Mouse (Mus musculus): ENCODE data around the gene Glrp1. TPM values are rescaled to one million over a fixed set of nuclear protein-coding genes. Genes with fewer than 3 reads are reported as not detected.
A peak's percentile ranks its signal among the peaks of the same experiment; 100 is the strongest.

Gene Glrp1
- polyA plus RNA-seq, 1 experiment from 2014 or later, result not detected

- ATAC-seq (peak; percentile 57), DNase-seq (ENCODE audit: low read depth, low spot score) (peak; percentile 56)
- no peak for TF ChIP-seq CTCF (IDR thresholded peaks at IDR 0.05)
- H3K27me3 ChIP-seq, result no peaks in the 10 kb centered on the region
- ChIA-PET CTCF (no interaction called here), POLR2A (interaction anchor here (0.8 kb wide), 1 partner anchor 59 kb away, joined by 7 read pairs; no protein-coding TSS in a partner anchor)
- in situ Hi-C loops (cut with MboI; ENCODE audit: low pct_unique_long_range_greater_than_20kb), result no loop called here
Observed at GRCm38 (mm10) chr1:88534091-88534490, 24.2 kb upstream of the Glrp1 start.

GRCm38 (mm10) chr1:88526161-88526560 is 16.3 kb upstream of the Glrp1 start:
- peak; percentile 51 for ATAC-seq
- CTCF ChIA-PET, result interaction anchor here (1.0 to 1.8 kb wide), 3 partner anchors 15 to 51 kb away, joined by 3 to 5 read pairs (median 4); partner anchors contain the start of gene Glrp1

GRCm38 (mm10) chr1:88525622-88526021 is 15.8 kb upstream of the Glrp1 start:
- DNase-seq (ENCODE audit: low read depth, low spot score) (no peak), ATAC-seq (no peak)
- no peak for TF ChIP-seq CTCF (IDR thresholded peaks at IDR 0.05)
- ChIA-PET POLR2A (interaction anchor here (0.6 kb wide), 1 partner anchor 21 kb away, joined by 3 read pairs; no protein-coding TSS in a partner anchor), CTCF (interaction anchor here (1.0 to 1.8 kb wide), 4 partner anchors 10 to 51 kb away, joined by 3 to 5 read pairs (median 4); partner anchors contain the start of gene Glrp1)
- no peaks in the 10 kb centered on the region for H3K27me3 ChIP-seq
- in situ Hi-C loops (cut with MboI; ENCODE audit: low pct_unique_long_range_greater_than_20kb), result no loop called here

More at GRCm38 (mm10) chr1:88526161-88526560, 16.3 kb upstream of the Glrp1 start:
- no peak for TF ChIP-seq CTCF (IDR thresholded peaks at IDR 0.05)
- in situ Hi-C loops (cut with MboI; ENCODE audit: low pct_unique_long_range_greater_than_20kb), result no loop called here
- DNase-seq (ENCODE audit: low read depth, low spot score), result peak; percentile 89
- H3K27me3 ChIP-seq, result no peaks in the 10 kb centered on the region
- POLR2A ChIA-PET, result no interaction called here

- CTCF ChIA-PET, result interaction anchor here (0.8 to 1.6 kb wide), 2 partner anchors 11 kb away, joined by 4 to 5 read pairs; no protein-coding TSS in a partner anchor
- in situ Hi-C loops (cut with MboI; ENCODE audit: low pct_unique_long_range_greater_than_20kb), result no loop called here
- POLR2A ChIA-PET, result no interaction called here
- H3K27me3 ChIP-seq, result no peaks in the 10 kb centered on the region
- ATAC-seq (no peak), DNase-seq (ENCODE audit: low read depth, low spot score) (no peak)
- TF ChIP-seq CTCF (IDR thresholded peaks at IDR 0.05), result no peak
Observed at GRCm38 (mm10) chr1:88521170-88521747, 11.4 kb upstream of the Glrp1 start.

GRCm38 (mm10) chr1:88513613-88514012 is 3.7 kb upstream of the Glrp1 start:
- CTCF ChIA-PET, result no interaction called here
- no peak for TF ChIP-seq CTCF (IDR thresholded peaks at IDR 0.05)
- ATAC-seq (no peak), DNase-seq (ENCODE audit: low read depth, low spot score) (no peak)
- POLR2A ChIA-PET, result no interaction called here
- in situ Hi-C loops (cut with MboI; ENCODE audit: low pct_unique_long_range_greater_than_20kb), result no loop called here
- H3K27me3 ChIP-seq, result no peaks in the 10 kb centered on the region

- H3K27me3 ChIP-seq, result no peaks in the 10 kb centered on the region
- no peak for TF ChIP-seq CTCF (IDR thresholded peaks at IDR 0.05)
- POLR2A ChIA-PET, result no interaction called here
- CTCF ChIA-PET, result interaction anchor here (0.6 to 2.2 kb wide), 4 partner anchors 12 to 51 kb away, joined by 3 to 7 read pairs (median 3); no protein-coding TSS in a partner anchor
- DNase-seq (ENCODE audit: low read depth, low spot score) (peak; percentile 83), ATAC-seq (peak; percentile 35)
- in situ Hi-C loops (cut with MboI; ENCODE audit: low pct_unique_long_range_greater_than_20kb), result no loop called here
Observed at GRCm38 (mm10) chr1:88507886-88508285, 2.0 kb downstream of the Glrp1 start.

- DNase-seq (ENCODE audit: low read depth, low spot score) (no peak), ATAC-seq (no peak)
- H3K27me3 ChIP-seq, result no peaks in the 10 kb centered on the region
- in situ Hi-C loops (cut with MboI; ENCODE audit: low pct_unique_long_range_greater_than_20kb), result no loop called here
- ChIA-PET POLR2A (interaction anchor here (1.0 kb wide), 1 partner anchor 218 kb away, joined by 3 read pairs; no protein-coding TSS in a partner anchor), CTCF (interaction anchor here (0.9 to 2.2 kb wide), 3 partner anchors 11 to 51 kb away, joined by 3 to 7 read pairs (median 3); no protein-coding TSS in a partner anchor)
- TF ChIP-seq CTCF (IDR thresholded peaks at IDR 0.05), result no peak
Observed at GRCm38 (mm10) chr1:88507214-88507613, 2.7 kb downstream of the Glrp1 start.

- in situ Hi-C loops (cut with MboI; ENCODE audit: low pct_unique_long_range_greater_than_20kb), result no loop called here
- DNase-seq (ENCODE audit: low read depth, low spot score), result no peak
- ChIA-PET CTCF (interaction anchor here (1.4 to 2.2 kb wide), 2 partner anchors 10 to 50 kb away, joined by 3 to 7 read pairs; no protein-coding TSS in a partner anchor), POLR2A (interaction anchor here (1.0 to 1.6 kb wide), 2 partner anchors 10 to 219 kb away, joined by 3 to 4 read pairs; no protein-coding TSS in a partner anchor)
- ATAC-seq, result no peak
- H3K27me3 ChIP-seq, result no peaks in the 10 kb centered on the region
- no peak for TF ChIP-seq CTCF (IDR thresholded peaks at IDR 0.05)
Observed at GRCm38 (mm10) chr1:88506412-88506811, 3.5 kb downstream of the Glrp1 start.

GRCm38 (mm10) chr1:88505697-88506096 is 4.2 kb downstream of the Glrp1 start:
- ChIA-PET POLR2A (interaction anchor here (1.6 kb wide), 1 partner anchor 11 kb away, joined by 4 read pairs; no protein-coding TSS in a partner anchor), CTCF (no interaction called here)
- no peaks in the 10 kb centered on the region for H3K27me3 ChIP-seq
- no peak for DNase-seq (ENCODE audit: low read depth, low spot score)
- TF ChIP-seq CTCF (IDR thresholded peaks at IDR 0.05), result no peak
- in situ Hi-C loops (cut with MboI; ENCODE audit: low pct_unique_long_range_greater_than_20kb), result no loop called here
- ATAC-seq, result no peak

GRCm38 (mm10) chr1:88504531-88504945 is 5.3 kb downstream of the Glrp1 start:
- no peaks in the 10 kb centered on the region for H3K27me3 ChIP-seq
- ChIA-PET POLR2A (interaction anchor here (0.6 kb wide), 1 partner anchor 21 kb away, joined by 3 read pairs; no protein-coding TSS in a partner anchor), CTCF (interaction anchor here (1.0 kb wide), 1 partner anchor 25 kb away, joined by 3 read pairs; no protein-coding TSS in a partner anchor)
- in situ Hi-C loops (cut with MboI; ENCODE audit: low pct_unique_long_range_greater_than_20kb), result no loop called here
- DNase-seq (ENCODE audit: low read depth, low spot score), result no peak
- TF ChIP-seq CTCF (IDR thresholded peaks at IDR 0.05), result no peak
- no peak for ATAC-seq

GRCm38 (mm10) chr1:88502822-88503221 is 7.0 kb downstream of the Glrp1 start:
- in situ Hi-C loops (cut with MboI; ENCODE audit: low pct_unique_long_range_greater_than_20kb), result no loop called here
- ChIA-PET CTCF (interaction anchor here (0.6 to 1.5 kb wide), 2 partner anchors 8 to 60 kb away, joined by 3 read pairs; no protein-coding TSS in a partner anchor), POLR2A (no interaction called here)
- DNase-seq (ENCODE audit: low read depth, low spot score) (no peak), ATAC-seq (no peak)
- H3K27me3 ChIP-seq, result no peaks in the 10 kb centered on the region
- no peak for TF ChIP-seq CTCF (IDR thresholded peaks at IDR 0.05)

Measured in Patski (cell line).